Mouse (Mus musculus): ENCODE measurements at regions not wholly inside any gene's neighbourhood (a gene's known extent, or its start where the extent isn't known, plus 50 kb on each side); places are given as distances from the start of the nearest gene placed in this dataset.

DNA sequence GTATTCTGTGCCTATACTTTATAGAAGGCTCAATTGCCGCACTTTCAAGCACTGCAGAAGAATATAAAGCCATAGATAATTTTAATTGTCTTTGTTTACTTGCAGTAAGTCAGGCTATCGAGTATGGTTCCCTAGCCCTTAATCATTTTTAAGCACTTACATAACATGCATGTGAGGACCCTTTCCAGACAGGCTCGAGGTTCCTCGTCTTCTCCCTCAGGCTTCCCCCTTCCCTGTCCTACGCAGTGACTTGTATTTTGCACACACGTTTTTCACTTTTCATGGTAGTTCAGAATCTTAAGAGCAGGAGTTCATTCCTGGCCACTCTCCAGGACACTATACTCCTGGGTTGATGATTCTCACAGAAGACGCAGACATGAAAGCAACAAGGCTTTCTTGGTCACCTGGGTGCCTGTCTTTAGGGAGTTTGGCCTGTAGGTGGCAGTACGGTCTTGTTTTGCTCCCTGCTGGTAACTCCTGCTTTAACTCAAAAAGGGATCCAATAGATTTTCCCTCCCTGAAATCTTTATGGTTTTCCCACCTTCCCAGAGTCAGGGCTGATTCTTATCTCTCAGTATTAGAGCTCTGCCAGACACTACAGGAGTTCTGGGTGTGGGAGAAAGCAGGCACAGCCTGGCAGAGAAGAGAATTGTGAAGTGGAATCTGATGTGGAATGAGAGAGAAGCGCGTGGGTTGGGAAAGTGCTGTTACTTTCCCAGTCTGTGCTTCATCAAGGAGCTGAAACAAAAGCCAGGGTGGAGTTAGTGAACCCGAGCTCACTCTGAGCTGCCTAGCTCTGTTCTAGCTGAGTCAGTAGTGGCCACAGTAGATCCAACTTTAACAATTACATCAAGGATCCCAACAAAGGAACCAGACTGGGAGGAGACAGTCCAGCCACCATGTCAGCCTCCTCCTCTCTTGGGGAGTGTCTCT is 346.5 kb upstream of the Cobl start:
- Histone ChIP-seq H3K4me3 (replicated peaks; ENCODE audit: insufficient read depth, low read depth, low read length) (no peak overlapping the region), H3K27me3 (ENCODE audit: control insufficient read depth, insufficient read depth, low read length) (no peaks in the 10 kb centered on the region), H3K4me1 (ENCODE audit: control insufficient read depth, insufficient read depth, low read length) (no peaks in the 10 kb centered on the region), H3K27ac (ENCODE audit: insufficient read depth, low read length) (no peak overlapping the region)
- 44% methylated on average over 11 of the region's 11 CpGs for WGBS
- DNase-seq, result peak; percentile 6 to 18
- TF ChIP-seq POLR2A (IDR thresholded peaks at IDR 0.05; ENCODE audit: borderline replicate concordance, insufficient read depth, low read length) (no peak), CTCF (IDR thresholded peaks at IDR 0.05; ENCODE audit: borderline replicate concordance, insufficient read depth, low read depth, low read length) (peak; percentile 41; the same call in 1 of the 2 replicates)
